Mouse (Mus musculus) heart, adult 2 months (tissue): Measurements from ENCODE around the gene Nucb2.

ENCODE experiments used
- CTCF ChIP-seq: fragments of 200-600 bp; IDR thresholded peaks from 2 replicates; pipeline ENCODE4 v1.8.1; 2022; ENCODE audit warnings: antibody characterized with exemption, mild to moderate bottlenecking, moderate library complexity
- EP300 ChIP-seq: fragments of 200-500 bp; IDR thresholded peaks from 2 replicates; pipeline ENCODE4 v1.6.1; 2011; ENCODE audit warnings: low read depth, low read length, control low read depth; ENCODE audit not compliant: insufficient read depth
- POLR2A ChIP-seq: fragments of 200-500 bp; IDR thresholded peaks from 2 replicates; pipeline ENCODE4 v1.6.1; 2011; ENCODE audit warnings: mild to moderate bottlenecking, low read depth, low read length, control low read depth; ENCODE audit not compliant: insufficient read depth

GRCm38 (mm10) chr7:116517240-116517639, 13.1 kb downstream of the Nucb2 start:
- no peak for TF ChIP-seq CTCF
- no peak for TF ChIP-seq POLR2A
- TF ChIP-seq EP300 = no peak
